Mouse (Mus musculus): Measurements from ENCODE around the gene Apbb1ip. TPM values are rescaled to one million over a fixed set of nuclear protein-coding genes. Genes with fewer than 3 reads are reported as not detected.

Apbb1ip gene
- total RNA-seq, 2 experiments from 2014 or later = 6.7 to 7.3 TPM

DNA sequence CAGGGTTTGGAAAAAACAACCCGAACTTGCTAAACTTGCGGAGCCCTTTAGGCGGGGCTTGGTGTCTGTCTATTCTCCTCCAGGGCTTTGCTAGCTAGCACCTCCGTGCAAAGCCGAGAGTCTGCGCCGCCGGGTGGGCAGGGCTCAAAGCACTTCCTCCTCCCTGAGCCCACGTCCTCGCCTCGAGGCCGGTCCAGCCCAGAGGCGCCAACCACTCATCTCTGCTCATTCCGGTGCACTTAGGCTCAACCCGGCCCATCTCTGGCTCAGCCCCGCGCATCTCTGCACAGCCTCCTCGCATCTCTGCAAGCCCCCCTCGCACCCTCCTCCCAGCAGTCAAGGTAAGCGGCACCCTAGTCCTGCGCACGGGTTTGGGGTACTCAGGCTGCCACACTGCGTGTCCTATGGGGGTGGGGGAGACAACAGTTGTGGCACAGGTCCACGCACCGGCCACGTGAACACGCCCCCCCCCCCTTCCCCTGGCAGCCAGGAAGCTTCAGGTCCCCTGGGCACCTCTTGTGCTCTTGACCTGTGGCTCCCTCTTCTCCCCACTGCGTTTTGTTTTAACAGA, 372 bp downstream of the Apbb1ip start:
- DNase-seq (ENCODE audit: low spot score in 2 of 2) = peak; percentile 57 to 75

DNA sequence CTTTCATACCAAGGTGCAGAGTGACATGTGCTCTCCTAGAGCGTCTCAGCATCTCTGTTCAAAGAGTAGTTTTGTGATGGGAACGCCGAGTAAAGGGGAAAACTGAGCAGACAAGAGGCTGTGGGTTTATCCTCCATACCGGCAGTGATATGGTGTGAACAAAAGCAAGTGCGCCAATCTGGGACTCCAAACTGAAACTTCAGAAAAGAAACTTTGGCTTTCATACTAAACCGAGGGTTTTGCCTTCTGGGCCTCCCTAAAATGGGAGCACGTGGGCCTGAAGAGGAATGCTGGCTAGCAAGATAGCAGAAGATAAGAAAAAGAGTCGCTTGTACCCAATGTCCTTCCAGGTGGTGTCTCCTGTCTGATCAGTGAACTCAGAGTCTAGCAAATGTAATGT, 1.3 kb downstream of the Apbb1ip start:
- DNase-seq (ENCODE audit: low spot score in 2 of 2) = no peak

DNA sequence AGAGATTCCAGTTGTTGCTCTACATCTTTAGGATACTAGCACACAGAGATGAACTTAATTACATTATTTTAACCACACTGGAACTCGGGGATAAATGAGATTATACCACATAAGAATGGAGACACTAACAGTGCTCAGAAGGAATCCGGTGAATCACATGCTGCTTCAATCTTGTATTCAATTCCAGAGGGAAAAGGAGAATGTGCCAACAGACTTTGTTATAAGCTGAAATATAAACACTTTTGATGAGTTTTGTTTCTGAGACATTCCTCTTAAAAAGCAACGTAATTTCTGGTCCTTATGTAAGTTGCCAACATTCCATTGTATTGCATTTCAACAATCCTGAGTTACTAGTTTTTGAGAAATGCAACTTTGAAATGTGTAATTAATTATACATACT, 1.8 kb downstream of the Apbb1ip start:
- DNase-seq (ENCODE audit: low spot score in 2 of 2) = no peak

DNA sequence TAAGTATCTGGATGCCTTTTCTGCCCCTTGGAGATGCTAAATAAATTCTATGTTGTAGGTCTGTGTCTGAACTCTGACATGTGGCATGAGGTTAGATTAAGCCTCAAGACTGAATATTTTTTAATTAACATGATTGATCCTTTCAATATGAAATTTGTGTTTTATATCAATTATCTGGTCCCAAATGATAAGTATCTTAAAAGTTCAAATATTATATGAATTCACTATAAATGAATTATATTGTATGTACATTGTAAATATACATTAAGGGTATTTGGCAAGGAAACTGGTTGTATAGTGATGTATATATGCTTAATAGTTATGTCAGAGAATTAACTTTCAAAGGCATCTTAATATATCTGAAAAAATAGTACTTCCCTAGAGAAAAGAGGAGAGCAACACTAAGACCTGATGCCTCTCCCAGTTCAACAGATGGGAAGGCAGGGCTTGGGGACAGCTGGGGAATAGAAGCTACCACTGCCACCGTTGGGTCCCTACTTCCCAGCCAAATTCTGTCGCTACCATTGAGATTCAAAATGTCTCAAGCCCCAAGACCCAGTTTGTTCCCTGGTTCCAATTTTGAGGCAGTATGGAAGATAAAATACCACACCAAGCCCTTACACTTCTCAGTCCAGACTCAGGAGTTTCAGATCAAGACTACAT, 2.8 kb downstream of the Apbb1ip start:
- no peak for DNase-seq (ENCODE audit: low spot score in 2 of 2)

DNA sequence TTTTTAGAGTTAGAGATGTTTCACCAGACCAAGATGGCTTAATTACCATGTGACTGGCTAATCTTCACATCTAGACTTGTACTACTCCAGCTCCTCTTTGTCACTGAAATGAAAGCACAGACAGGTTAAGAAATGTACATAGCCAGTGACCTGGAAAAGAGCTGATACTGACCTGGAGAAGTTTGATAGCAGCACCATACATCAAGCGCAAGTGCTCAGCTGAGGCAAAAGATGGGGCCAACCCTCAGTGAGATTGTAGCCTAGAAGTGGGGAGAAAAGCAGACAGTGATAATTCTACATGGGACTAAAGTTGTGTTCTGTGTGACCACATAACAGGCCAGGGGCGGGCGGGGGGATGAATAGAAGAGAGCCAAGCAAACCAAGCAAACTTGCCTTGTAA, 3.9 kb downstream of the Apbb1ip start:
- no peak for DNase-seq (ENCODE audit: low spot score in 2 of 2)

DNA sequence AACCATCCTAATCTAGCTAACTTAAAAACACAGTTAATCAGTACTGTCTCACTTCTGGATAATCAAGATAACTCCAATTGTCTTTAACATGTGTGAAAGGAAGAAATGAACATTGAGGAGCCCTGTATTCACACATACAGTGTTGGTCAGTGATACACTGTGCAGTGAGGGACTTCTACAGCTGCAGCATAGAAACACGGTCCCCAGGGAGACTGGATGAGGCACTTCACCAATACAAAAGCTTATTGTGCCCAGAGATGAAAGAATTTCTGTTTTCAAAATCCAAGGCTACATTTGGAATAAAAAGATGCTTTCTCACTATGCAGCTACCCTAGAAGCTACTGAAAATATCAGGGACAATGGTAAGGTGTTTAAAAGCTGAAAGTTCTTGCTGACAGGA, 7.0 kb downstream of the Apbb1ip start:
- DNase-seq (ENCODE audit: low spot score in 2 of 2) = no peak

DNA sequence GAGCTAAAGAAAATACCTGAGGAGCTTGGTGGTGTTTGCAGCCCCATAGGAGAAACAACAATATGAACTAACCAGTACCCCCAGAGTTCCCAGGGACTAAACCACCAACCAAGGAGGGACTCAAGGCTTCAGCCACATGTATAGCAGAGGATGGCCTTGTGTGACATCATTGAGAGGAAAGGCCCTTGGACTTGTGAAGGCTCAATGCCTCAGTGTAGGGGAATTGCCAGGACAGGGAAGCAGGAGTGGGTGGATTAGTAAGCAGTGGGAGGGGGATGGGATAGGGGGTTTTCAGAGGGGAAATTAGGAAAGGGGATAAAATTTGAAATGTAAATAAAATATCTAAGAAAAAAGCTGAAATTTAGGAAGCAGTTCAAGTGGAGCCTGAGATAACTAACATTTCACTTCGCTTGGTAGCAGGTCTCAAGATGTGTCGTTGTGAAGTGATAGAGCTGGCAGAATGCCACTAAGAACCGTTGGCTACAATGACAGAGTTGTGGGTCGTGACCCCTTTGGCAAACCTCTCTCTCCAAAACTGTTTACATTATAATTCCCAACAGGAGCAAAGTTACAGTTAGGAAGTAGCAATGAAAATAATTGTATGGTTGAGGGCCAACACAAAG, 7.6 kb downstream of the Apbb1ip start:
- no peak for DNase-seq (ENCODE audit: low spot score in 2 of 2)

DNA sequence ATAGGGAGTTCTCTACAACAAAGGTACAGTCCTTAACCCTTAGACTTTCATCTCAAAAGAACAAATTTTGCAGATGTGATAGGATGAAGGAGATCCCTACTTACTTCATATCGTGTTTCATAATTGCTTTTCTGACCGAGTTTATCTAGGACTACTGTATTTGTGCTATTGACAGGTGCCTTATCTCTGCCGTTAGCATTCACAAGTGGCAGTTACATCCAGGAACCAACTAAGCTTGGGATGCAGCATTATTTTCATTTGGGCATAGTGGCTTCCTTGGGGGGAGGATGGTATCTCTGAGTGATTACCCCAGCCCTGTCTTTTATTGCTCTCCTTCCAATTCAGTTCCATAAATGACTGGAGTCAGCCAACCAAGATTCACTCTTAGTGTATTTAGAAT, 8.2 kb downstream of the Apbb1ip start:
- DNase-seq (ENCODE audit: low spot score in 2 of 2) = no peak

DNA sequence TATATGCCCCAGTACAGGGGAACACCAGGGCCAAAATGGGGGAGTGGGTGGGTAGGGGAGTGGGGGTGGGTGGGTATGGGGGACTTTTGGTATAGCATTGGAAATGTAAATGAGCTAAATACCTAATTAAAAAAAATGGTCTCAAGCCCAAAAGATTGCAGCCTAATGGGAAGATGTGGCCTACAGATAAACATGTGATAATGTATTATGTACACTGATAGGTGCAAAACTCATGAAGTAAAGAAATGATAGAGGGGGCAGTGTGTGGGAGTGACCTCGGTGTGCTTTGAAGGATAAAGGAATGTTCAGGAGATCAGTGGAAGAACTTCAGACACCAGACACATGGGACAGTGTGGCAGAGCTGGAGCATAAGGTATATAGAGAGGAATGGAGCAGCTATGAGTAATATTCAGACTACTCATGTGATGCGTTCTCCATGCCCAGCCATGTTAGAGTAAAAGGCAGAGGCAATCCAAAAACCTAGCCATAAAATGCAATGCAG, 9.3 kb downstream of the Apbb1ip start:
- no peak for DNase-seq (ENCODE audit: low spot score in 2 of 2)

DNA sequence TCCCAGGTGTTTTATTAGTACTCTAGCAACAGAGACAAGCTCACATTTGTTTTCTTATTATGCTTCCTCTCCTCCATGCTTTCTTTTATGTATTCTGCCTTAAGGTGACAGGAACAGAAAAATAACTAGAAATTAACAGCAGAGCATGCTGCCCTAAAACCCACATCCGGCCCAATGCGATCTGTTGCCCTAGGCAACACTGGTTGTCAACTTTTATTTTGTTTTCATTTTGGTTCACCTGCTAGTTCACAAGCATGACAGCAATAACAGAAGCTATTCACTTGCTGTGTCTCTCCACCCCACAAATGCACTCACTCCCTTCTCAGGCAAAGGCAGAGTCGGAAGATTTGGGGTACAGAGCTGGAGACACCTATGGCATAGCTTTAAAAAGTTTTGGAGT, 10.3 kb downstream of the Apbb1ip start:
- no peak for DNase-seq (ENCODE audit: low spot score in 2 of 2)

DNA sequence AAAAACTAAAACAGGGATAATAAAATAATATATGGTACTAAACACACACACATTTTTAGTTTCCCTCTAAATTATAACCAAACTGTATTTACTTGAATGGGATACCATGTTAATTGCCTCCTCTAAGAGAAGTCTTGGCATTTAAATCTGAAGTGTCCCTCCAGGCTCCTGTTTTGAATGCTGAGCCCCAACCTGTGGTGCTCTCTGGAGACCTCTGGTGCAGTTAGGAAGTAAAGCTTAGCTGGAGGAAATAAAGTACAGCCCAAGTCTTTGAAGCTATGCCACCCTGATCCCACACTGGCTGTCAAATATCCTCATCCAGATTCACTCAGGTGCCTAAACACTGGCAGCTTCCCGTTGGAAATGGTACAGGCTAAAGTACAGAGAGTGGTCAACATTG, 10.9 kb downstream of the Apbb1ip start:
- no peak for DNase-seq (ENCODE audit: low spot score in 2 of 2)

DNA sequence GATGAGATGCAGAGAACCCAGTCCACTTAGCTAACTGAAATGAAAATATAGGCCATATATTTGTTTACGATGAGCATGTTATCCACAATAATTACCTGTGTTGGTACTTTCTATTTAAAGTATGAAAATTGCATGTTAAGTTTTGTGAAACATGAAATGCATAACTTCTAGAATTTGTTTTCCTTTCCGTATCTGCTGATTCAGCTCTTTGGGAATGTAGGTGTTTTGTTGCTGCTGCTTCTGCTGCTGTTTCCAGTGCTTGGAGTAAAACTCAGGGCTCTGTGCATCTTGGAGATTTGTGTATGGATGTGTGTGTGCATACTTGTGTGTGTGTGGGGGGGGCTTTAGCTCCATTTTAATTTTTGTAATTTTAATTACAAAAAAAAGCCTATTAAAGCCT, 14.8 kb downstream of the Apbb1ip start:
- DNase-seq (ENCODE audit: low spot score in 2 of 2) = no peak

DNA sequence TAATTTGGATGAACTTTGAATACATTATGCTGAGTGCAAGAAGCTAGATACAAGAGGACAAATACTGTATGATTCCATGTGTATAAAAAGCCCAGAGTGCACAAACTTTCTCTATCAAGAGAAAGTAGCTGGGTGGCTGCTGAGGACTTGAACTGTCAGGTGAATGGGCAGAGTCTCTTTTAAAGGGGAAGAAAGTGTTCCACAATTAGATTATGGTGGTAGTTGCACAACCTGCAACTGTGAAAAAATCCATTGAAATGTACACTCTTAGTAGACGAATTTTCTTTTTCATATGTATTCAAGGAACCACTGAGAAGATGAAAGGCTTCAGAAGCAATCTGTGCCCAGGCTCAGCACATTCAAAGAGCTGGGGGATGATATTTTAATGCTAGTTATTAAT, 15.7 kb downstream of the Apbb1ip start:
- no peak for DNase-seq (ENCODE audit: low spot score in 2 of 2)

DNA sequence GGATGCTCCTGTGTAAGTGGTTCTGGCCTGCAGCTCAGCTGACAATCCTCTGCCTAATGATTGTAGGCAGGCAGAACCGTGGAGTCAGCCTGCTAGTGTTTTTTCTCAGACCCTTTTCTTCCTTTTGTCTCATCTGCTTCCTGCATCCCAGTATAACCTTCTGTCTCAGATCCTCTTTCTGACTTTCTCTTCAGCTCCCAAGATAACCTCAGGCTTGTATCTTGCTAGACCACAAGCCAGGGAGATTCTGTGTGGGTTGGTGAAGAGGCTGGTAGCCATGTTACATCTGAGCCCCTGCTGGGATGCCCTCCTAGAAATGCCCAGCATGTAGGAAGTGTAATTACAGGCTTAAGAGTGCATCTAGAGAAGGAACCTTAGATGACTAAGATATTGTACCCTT, 16.5 kb downstream of the Apbb1ip start:
- DNase-seq (ENCODE audit: low spot score in 2 of 2) = no peak

DNA sequence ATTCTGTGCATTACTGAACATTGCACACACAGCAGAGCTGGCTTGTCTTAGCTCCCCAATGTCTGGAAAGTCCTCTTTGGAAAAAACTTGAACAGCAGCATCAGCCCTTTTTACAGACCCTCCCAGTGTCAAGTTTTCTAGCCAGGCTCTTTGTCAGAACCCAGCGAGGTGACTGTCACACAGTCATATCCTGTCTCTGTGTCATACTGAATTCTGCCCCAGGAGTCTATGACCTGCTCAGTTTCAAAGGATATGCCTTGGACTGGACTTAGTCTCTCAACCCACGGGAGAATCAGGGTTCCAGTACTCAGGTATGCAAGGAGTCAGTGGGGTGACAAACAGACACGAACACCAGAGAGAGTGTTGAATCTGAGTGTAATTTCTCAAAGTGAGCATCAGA, 21.2 kb downstream of the Apbb1ip start:
- no peak for DNase-seq (ENCODE audit: low spot score in 2 of 2)

DNA sequence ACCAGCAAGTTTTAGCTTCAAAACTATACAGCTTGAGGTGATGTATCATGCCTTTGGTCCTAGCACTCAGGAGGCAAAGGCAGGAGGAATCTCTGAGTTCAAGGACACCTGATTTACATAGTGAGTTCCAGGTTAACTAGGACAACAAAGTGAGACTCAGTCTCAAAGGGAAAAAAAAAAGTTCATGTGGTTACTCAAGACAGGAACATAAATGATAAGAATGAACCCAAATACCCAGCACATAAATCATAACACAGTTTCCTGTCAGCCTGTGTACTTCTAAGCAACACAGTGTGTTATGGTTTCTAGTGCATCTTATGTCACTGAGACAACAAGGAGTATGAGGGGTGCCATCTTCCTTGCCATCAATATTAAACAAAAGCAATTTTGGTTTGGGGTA, 22.6 kb downstream of the Apbb1ip start:
- DNase-seq (ENCODE audit: low spot score in 2 of 2) = no peak

DNA sequence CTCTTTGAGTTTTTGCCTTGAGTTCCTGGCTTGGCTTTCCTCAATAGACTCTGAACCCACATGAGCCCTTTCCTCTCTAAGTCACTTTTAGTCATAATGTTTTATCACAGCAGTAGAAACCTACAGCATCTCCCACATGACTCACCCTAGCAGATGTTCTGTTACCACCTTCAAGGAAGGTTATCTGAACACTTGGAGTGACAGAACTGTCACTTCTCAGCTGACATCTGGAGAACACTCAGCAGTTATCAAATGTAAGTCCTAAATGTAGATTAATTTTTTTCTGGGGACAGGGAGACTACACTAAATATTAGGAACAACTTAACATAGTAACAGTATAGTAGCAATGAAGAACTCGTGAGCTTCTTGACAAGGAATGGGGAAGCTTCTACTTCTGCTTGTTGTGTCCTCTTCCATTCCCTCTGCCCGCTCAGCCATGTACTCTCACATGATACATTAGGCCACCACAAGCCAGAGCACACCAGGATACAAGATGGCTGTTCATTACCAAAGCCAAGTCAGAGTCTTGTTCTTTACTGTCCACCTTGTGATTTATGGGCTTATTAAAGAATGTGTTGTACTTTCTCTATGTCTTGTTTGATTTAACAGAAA, 25.6 kb downstream of the Apbb1ip start:
- DNase-seq (ENCODE audit: low spot score in 2 of 2) = no peak

DNA sequence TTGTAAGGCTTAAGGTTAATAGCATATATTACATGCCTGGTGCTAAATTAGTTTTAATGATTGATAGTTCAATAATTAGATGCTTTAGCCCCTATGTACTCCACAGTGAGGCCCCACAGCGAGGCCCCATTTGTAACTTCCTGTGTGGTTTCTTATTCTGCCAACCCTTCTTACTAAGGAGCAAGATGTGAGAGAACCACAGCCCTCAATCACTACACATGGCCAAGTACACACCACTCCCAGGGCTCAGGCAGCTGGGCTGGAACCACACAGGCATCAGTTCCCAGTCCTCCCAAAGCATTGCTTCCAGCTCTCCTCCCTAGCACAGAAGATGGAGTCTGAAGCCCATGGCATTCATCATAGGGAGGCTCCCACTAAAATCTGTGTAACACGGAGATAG, 31.7 kb downstream of the Apbb1ip start:
- DNase-seq (ENCODE audit: low spot score in 2 of 2) = no peak

DNA sequence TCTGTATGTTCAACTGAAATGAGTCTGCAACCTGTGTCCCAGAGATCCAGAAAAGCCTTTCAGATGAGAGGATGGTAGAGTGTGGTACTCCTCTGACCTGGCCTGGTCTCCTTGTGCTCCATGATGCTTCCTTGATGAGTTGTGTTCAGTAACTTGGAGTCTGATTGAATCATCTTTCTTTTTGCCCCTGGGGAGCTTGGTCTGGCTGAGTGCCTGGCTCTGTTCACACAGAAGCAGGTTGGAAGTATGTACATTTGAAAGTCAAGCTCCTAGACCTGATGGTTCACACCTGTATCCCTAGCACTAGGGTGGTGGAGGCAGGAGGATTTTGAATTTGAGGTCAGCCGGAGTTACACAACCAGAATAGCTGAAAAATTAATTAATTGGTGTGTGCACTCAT, 32.7 kb downstream of the Apbb1ip start:
- no peak for DNase-seq (ENCODE audit: low spot score in 2 of 2)

DNA sequence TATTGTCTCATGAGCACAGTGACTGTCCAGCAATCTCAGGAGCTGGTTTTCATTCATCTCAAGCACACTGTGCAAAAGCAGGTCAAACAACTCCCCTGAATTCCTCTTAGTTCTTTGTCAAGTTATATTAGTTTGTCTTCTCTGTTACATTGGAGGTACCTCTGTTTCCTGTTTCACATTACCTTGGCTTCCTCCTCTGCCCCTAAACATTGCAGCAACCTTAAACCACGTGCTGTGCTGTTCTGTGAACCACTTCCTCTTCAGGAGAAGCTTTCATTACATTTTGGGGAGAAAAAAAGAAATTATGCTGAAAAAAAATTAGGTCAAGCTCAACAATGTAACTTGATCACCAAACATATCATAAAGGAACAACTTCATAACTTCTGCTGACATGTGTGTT, 33.4 kb downstream of the Apbb1ip start:
- no peak for DNase-seq (ENCODE audit: low spot score in 2 of 2)

DNA sequence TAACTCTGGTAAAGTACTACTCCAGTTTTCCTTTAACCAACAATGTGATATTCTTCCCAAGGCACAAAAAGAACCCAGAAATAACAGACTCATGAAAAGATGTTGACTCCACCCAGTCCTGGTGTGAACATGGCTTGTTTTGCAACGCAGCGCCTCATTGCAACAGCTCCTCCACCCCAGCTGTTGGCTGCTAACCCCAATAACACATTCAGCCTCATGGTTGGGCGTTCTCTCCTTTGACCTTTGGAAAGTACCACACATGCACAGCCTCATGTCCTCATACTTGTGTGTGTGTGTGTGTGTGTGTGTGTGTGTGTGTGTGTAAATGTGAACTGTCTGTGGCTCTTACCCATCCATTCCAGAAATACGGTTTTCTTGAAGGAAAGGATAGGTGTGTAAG, 37.0 kb downstream of the Apbb1ip start:
- no peak for DNase-seq (ENCODE audit: low spot score in 2 of 2)

DNA sequence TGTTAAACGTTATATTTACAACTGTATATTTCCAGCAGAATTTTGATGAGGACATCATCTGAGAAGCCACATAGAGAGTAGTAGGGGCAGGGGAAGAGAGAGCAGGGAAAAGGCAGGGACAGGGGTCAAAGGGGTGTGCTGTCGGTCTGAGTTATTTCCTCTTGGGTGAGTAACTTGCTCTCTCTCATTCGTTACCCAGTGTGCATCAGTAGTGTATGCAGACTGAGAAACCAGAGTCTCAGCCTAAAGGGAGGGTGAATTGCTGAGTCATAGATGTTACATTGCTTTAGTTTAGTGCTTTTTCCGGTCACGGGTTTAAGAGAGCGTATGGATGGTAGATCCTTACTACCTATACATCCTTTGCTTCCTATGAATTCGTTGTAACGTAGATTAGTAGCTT, 37.6 kb downstream of the Apbb1ip start:
- no peak for DNase-seq (ENCODE audit: low spot score in 2 of 2)
